Mouse (Mus musculus): ENCODE measurements at regions not wholly inside any gene's neighbourhood (a gene's known extent, or its start where the extent isn't known, plus 50 kb on each side); places are given as distances from the start of the nearest gene placed in this dataset.

DNA sequence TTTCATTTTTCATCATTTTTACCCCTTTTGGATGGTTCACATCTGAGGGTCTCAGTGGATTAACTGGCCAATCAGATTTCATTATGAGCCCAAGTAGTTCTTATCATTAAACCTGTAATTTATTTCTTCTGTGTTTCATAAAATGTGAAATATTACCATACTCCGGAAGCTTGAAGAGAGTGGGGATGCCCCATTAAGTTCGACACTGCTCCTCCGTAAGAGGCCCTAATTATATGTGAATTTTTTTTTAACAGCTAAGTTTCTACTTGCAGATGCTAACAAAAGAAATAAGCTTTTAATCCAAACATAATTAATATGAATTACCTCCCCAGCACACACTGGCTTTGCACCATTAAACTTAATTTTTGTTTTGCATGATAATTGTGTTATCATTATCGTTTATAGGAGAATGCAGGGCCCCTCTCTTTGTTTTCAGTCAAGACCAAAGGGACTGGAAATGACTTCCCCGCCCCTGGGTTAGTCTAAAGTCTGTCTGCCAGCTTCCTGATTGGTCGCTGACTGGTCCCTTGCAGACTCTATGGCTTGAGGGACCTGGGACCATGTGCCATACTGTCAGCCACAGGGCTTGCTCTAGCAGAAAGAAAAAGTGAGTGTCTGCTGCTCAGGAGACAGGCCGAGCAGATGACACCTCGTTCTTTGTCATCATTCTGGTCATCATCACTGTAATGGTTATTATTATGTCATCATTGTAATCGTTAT is 270.9 kb upstream of the Zfp703 start:
- no peak for DNase-seq

DNA sequence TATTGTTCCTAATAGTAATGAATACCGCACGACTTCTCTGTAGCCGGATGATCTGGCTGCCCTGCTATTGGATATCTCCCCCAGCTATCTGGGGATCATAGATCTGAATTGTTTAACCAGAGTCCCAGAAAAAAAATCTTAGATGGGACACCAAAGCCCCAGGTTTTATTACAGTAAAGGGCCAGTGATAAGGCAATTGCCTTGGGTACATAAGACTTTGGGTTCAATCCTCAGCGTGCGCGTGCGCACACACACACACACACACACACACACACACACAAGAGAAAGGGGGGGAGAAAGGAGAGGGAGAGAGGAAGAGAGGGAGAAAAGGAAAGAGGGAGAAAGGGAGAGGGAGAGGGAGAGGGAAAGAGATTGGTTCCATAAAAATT is 270.4 kb upstream of the Zfp703 start:
- DNase-seq: no peak

DNA sequence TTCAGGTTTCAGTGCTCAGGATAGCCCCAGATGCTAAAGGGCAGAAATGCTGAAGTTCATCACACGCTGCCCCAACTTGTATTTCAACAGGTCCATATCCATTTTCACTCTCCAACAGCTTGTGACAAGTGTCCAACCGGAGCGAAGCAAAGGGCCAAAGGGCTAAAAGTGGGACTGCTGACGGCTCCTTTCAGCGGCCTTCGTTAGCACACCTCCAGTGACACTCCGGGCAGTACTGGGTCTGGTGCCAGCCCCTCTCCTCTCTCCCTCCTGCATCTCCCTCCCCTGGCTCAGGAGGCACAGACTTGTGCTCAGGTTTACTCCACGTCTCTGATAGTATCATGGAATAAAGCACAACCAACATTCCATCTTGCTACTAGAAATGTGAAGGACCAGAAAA is 263.3 kb upstream of the Zfp703 start:
- no peak for DNase-seq

DNA sequence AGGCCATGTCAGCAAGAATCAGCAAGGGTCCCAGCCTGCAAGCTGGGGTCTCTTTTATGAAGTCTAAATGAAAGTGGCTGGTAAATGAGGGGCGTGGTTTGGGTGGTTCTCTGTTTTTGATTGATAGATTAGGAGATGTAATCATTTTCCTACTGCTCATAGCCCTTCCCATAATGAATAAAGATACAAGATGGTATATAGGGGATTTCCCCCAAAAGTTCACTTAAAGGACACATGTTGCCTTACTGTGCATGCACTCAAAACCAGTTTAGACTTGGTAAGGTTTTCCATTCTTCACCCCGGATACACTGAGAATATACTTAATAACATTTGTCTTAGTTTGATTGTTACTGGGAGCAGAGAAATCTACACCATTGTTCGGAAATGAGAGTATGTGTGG is 262.4 kb upstream of the Zfp703 start:
- DNase-seq: no peak

DNA sequence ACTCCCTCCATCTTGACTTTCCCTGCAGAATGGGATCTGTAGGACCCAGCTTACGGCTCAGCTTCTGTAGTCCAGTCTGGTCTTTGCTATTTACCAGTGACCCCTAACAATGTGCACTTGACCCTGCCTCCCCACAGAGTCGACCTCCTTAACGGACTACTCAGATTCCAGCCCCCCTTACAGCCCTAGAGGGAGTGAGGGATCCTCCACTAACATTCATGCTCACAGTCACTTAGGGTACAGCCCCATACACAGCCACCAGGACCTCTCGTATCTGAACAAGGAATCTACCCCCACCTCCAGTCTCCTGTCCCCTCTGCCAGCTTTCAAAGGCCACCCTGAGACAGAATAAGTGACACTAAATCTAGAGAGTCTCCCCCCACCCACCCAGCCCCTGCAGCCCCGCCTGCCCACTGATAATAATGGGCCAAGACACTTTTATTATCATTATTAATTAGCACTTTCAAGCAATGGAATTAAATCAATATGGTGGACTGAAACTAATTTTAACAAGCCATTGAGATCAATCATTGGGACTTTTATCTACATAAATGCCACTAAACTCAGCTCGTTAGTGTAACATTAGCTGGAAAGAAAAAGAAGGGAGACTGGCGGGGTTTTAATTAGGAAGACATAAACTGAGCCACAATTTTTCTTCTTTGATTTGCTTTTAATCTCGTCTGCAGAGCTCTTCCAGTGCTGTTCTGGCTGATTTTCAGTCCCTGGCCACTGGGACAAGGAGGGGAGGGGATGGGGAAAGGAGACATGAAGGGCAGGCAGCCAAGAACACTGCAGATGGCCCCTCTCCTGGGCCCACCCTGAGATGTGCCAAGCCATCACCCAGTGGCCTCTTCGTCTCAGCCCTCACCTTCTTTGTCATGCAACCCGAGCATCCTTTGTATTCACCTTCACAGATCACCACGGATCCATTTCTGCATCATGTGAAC is 258.4 kb upstream of the Zfp703 start:
- no peak for DNase-seq

DNA sequence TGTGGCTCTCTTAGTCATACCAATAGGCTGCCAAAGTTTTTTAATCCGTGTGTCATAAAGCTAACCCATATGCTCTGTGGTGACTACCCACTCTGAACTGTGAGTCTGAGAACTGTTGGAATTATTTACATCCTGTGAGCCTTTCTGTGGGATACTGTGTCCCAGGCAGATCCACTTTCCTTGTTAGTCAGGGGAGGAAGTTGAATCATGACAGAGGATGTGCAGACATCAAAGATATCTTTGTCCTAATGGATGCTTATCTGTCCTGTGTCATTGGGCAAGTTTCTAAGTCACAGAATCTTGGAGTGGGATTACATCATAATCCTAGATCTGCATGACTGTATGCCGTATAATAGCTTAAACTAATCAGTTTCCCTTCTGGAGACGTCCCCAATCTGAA is 254.4 kb upstream of the Zfp703 start:
- peak; percentile 67 for DNase-seq

DNA sequence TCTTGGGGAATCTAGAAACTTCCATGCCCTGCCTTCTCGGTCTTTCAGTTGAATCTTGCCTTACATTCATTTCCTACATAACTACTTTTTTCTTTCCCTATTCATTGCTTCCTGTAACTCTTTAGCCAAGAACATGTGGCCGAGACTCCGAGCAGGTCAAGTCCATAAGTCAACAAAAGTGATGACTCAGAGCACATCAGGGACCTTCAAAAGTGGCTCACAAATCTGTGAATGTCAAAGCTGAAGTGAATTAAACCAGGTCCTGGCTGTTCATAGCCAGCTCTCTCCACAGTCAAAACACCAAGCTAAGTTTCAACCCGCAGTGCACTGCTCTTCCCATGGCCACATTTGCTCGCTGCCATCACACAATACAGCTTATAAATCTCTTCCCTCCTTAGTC is 252.5 kb upstream of the Zfp703 start:
- no peak for DNase-seq

DNA sequence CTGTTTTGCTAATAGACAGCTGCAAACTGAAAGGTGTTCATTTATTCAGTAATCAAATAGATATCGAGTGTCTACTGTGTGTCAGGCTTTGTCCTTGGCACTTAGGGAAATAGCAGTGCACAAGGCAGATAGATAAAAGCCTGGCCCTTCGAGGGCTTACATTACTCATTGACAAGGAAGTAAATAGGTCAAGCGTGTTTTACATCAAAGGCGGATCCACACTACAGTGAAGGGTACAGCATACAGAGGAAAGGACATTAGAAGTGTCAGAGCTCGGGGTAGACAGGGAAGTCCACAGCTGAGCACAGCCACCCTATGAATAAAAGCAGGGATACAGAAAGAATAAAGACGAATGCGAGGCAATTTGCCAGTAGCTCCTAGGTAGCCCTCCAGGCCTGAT is 251.6 kb upstream of the Zfp703 start:
- no peak for DNase-seq

DNA sequence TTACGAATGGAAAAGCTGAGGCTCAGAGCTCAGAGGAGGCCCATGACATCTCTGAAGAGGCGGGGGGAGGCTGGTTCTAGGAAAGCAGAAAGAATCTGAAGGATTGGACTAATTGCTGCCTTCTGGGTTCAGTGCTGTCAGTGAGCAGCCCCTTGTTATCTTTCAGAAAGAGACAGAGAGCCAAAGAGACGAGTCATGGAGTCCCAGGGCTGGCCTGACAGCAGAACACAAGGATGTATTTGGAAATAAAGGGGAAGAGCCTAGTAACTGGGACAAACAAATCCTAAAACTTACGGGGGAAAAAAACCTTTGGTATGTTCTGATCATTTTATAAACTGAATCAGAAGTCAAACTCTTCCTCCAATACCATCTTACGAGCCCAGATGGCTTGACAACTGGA is 247.8 kb upstream of the Zfp703 start:
- DNase-seq: no peak

DNA sequence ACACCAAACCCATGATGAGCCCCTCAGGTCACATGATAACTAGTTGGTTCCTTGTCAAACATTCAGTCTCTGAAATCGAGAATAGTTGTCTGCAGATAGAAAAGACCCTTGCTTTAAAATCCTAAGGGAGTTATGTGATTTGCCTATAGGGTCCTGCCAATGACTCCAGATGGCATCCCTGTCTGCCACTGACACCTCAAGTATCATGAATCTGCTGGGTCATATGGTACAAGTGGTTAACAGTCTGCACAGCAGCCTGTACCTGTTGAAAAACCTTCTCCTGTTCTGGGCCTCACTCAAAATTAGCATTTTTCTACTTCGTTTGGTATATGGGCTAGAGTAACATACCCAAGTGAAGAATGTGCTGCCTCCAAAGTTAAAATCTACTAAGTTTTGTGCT is 246.0 kb upstream of the Zfp703 start:
- DNase-seq: no peak

DNA sequence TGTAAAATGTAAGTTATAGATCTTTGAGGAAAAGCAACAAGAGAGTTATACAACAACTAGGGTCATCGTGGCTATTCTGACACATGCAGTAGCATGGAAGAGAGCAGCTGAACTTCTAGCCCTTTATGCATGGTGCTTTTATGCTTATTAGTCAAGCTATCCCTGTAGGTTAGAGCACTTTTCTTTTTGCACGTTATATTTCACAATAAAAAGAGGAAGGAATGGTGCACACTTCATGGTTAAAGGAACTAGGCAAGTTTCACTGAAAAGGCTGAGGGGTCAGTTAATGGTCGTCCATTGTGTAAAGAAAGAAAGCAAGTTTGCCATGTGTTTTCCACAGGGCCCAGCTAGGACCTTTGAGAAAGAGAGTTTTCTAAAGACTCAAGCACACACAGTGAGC is 232.7 kb upstream of the Zfp703 start:
- DNase-seq: no peak

DNA sequence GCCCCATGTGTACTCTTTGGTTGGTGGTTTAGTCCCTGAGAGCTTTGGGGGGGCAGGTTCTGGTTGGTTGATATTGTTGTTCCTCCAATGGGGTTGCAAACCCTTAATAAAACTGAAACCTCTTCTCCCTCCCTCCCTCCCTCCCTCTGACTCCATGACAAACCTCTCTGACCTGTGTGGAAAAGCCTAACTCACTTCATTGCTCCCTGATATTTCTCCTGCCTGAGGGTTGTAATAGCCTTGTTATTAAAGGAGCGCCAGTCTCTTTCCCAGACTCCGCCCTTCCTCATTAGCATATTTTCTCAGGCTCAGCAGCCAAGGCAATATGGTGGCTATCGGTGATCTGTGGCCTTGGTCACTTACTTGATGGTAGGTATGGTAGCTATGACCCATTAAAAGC is 230.3 kb upstream of the Zfp703 start:
- DNase-seq: no peak

DNA sequence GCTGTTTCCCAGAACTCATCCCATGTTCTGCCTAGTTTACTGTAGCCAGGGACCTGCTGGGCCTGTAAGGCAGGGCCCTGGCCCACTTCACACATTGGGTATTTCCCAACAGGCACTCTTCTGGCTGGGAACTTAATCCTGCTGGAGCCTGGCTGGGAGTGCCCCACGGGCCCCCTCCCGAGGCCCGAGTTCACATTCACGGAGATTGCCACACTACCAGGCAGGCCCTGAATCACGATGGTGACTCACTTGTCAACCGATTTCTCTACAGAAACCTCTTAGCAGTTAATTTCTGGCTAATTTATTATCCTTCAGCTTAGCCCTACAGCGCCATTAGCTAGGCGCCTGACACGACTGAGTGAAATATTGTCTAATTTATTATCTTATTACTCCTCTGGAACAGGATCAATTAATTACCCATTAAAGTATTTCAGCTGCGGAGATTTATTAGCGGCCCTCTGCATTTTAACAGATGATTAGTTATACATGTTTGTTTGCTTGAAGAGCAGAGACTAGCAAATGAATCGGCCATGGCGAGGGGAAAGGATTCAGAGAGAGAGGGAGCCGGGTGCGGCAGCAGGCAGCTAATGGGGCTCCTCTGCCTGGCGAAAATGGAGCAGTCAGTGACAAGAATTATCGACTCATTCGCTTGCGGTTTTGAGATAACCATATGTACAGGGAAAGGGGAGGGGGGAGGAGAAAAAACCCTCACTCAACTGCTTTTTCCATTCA is 229.7 kb upstream of the Zfp703 start:
- peak; percentile 59 for DNase-seq

DNA sequence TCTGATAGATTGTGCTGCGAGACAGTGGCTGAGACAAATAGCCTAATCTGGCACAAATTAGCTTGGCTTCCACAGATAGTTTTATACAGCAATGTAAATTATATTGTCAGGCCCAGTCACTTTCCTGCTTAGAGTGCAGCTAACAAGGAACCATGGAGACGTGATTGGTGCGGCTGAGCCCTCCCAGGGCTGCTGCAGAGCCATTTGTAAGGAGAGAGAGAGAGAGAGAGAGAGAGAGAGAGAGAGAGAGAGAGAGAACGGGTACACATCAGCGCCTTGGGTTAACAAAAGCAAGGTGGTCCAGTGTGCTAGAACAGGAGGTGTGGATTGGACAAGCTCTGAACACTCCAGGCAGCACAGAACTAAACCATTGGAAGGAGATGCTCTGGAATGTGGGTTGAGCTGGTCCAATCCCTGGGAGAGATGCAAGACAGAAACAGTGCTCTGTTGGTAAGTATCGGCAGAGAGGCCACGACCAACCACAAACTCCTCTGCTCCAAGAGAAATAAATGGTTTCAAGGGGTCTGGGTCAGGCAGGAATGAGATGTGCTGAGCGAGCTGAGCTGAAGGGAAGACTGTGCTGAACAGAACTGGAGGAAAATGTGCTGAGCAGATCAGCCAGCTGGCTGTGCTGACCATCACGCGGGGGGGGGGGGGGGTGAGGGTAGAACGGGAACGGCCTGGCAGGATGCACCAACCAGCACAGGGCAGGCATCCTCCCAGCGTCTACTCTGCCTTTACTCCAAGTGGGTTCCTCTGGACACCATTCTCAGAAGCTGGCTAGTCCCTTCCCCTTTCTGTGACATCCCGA is 228.8 kb upstream of the Zfp703 start:
- DNase-seq: peak; percentile 82

DNA sequence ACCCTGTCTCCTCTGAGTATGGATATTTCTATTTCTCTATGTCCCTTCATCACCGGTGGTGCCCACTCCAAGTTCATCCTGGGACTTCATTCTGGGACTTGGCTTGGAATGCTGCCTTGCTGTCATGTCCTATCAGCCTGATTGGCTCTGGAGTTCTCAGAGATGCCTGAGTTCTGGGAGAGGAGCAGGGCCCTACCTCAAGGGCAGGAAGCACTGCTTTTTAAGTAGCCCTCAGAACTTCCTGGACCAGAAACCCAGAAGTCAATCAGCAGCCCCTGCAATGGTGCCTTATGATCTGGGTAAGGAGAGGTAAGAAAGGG is 228.2 kb upstream of the Zfp703 start:
- DNase-seq: no peak

DNA sequence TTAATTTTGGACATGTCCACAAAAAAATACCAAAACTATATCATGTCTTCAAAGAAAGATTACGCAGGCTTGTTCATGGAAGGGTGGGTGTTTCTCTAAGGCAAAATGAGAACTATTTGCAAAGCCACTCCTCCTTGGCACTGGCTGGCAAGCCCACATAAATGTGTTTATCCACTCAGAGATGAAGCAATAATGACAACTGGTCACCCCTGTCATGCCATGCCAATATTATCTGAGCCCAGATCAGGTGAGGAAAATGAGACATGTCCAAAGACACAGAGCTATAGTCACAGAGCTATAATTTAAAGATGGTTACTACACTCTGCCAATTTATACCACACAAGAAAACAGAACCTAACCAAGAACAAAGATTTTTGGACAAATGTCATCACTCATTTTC is 227.0 kb upstream of the Zfp703 start:
- DNase-seq: peak; percentile 25

DNA sequence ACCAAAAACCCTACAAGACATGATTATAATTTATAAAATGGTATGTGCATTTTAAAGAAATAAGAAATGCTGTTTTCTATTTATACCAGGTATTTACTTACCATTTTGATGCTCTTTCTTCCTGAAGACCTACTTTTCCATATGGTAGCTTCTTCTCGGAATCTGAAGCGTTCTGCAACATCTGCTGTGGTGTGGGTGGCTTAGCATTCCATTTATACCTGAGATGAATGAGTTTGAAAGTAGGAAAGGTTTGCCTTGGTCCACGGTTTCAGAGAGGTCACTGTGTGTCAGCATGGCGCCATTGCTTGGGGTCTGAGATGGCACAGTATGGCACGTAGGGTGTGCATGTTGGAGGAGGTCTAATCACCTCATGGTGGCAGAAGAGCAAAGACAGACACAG is 225.5 kb upstream of the Zfp703 start:
- DNase-seq: no peak

DNA sequence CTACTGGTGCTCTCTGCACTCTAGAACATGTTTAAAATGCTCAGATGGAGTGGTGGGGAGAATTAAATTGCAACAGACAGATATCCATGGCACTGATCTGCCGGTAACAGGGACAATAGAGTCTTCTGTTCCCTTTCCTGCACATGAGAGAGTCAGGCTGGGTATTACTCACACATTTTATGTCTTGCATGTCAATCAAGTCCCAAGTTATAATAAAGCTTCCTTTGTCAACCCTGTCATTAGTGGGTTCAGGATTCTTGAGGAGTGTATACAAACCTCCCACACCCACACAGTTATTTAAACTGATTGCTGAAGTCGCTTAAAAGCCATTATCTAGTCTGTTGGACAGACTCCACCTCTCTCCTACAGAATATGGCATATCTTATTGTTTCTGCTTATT is 220.7 kb upstream of the Zfp703 start:
- DNase-seq: no peak

DNA sequence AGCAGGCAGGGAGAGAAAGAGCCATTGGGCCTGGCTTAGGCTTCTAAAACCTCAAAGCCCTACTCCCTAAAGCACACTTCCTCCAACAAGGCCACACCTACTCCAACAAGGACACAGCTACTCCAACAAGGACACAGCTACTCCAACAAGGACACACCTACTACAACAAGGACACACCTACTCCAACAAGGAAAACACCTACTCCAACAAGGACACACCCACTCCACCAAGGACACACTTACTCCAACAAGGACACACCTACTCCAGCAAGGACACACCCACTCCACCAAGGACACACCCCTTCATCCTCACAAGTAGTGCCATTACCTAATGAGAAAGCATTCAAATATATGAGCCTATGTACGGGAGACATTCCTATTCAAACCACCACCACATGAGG is 216.4 kb upstream of the Zfp703 start:
- DNase-seq: no peak

DNA sequence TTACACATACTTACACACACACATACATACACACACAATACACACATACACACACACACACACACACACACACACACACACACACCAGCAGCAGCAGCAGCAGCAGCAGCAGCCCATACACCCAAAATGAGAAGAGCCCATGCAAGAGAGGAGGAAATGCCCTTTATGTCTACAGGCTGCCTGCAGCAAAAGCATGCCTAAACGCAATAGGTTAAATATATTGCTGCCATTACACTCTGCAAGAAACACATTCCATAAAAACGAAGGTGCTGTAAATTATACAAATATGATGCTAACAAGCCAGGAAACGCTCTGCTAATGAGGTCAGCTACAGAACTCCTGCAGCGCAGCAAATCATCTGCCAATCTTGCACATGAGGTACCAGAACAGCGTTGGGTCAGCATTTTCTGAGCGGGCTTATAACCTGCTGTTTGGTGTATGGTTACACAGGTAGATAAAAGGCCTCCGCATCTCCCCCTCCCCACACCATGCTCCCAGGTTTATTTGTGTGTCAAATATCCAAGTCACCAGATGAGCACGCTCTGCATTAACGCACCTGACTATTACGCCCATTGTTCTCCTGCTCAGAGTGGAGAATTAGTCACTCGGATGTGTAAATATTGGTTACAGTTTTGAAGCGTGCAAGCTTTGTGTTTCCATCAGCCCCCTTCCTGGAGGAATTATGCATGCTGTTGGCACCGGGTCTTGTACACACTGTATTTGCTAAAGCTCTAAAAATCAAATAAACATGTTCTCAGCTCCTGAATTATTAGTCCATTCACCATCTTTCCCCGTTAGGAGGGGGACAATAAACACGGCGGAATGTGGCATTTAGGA is 214.0 kb upstream of the Zfp703 start:
- peak; percentile 84 for DNase-seq

DNA sequence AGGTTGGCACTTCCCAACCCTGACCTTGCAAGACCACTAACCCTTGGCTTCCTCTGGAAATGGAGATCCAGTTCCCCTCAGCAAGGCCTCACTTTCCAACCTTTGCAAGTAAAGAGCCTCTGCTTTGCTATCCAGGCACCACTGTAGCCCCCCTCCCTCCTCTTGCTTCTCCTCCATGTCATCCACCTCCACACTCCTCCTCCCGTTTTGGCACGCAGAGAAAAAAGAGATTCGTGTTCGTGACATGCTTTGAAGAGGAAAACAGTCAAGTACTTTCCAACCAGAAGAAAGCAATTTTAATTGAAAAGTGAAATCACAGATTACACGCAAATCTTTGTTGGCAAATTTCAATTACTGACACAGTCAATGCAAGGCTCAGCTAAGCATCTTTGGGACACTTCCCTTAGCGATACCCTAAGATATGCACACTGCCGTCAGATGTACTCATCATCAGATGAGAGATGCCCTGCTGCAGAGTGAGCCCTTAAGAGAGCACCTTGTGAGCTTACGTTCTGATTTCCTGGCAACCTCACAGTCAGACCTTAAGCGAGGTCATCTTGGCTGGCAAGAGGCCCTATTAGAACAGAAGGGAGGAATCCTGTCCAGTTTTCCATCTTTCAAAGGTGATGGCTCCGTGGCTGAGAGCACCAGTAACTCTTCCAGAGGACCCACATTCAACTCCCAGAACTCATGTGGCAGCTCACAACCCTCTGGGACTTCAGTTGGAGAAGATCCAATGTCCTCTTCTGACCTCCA is 208.5 kb upstream of the Zfp703 start:
- DNase-seq: peak; percentile 86

Measured in cerebellum, adult 9-11 months (tissue).